Mouse (Mus musculus) heart, adult 2 months (tissue): ENCODE results near the gene Mark4.

Experiments used
- CTCF ChIP-seq: fragments of 200-600 bp; IDR thresholded peaks from 2 replicates; pipeline ENCODE4 v1.8.1; 2022; ENCODE audit warnings: antibody characterized with exemption, mild to moderate bottlenecking, moderate library complexity
- EP300 ChIP-seq: fragments of 200-500 bp; IDR thresholded peaks from 2 replicates; pipeline ENCODE4 v1.6.1; 2011; ENCODE audit warnings: low read depth, low read length, control low read depth; ENCODE audit not compliant: insufficient read depth
- POLR2A ChIP-seq: fragments of 200-500 bp; IDR thresholded peaks from 2 replicates; pipeline ENCODE4 v1.6.1; 2011; ENCODE audit warnings: mild to moderate bottlenecking, low read depth, low read length, control low read depth; ENCODE audit not compliant: insufficient read depth

DNA sequence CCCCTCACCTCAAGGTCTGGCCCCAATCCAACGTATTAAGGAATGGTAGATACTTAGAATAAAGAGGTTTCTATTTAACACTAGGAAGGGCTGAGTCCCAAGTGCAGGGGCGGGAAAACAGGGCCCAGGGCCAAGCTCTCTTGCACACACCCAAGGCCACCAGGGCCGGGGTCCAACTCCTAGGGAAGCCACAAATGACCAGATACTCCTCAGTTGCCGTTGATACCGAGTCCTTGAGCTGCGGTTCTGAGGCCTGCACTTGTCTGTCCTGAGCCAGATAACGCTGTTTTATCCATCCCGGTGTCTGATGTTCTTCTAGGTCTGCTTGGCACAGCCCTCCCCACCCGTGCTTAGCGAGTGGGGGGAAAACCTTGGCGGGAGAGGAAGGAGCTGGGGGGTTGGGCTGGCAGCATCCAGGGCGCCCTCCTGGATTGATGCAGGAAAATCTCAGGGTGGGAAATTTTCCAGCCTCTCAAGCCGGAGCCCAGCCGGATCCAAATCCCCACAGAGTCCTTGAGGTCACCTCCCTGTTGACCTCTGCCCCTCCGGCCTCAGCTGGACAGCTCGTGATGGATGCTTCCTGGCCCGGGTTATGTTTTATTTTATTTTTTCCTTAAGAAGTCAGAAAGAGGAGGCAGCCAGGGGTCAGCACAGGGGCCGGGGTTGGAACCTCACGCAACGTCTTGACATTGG, 37.0 kb upstream of the Mark4 start:
- TF ChIP-seq CTCF (no peak), POLR2A (no peak), EP300 (no peak)
